Mouse (Mus musculus) ES-E14 (cell line): ENCODE measurements around the gene Rtp3. TPM values are rescaled to one million over a fixed set of nuclear protein-coding genes. Genes with fewer than 3 reads are reported as not detected.

Source experiments
- DNase-seq: peaks from one replicate; pipeline ENCODE4 v3.0.0-alpha.2; 2013; ENCODE audit warnings: low read depth, low spot score
- H3K27ac ChIP-seq: 2 replicates; pipeline ENCODE4 v1.5.1; 2012; ENCODE audit warnings: low read depth, mild to moderate bottlenecking, low read length, moderate library complexity, mixed read lengths; ENCODE audit not compliant: poor library complexity, insufficient read depth, severe bottlenecking
- H3K36me3 ChIP-seq: 2 replicates; pipeline ENCODE4 v1.6.1; 2012; ENCODE audit warnings: mild to moderate bottlenecking, low read length, moderate library complexity, mixed read lengths; ENCODE audit not compliant: control insufficient read depth, poor library complexity, insufficient read depth, severe bottlenecking
- H3K4me1 ChIP-seq, 2 experiments: fragments of 150-350 bp in 1 of 2; sonication (generic) in 1 of 2; 2 replicates each; pipeline ENCODE4 v1.6.1; 2012; ENCODE audit warnings: low read length in 2 of 2, mild to moderate bottlenecking in 1 of 2, mixed read lengths in 1 of 2; ENCODE audit not compliant: control insufficient read depth in 2 of 2, insufficient read depth in 2 of 2, poor library complexity in 1 of 2
- H3K4me3 ChIP-seq, 2 experiments: fragments of 150-350 bp in 1 of 2; sonication (generic) in 1 of 2; 2 replicates each; pipeline ENCODE4 v1.5.1; 2012; ENCODE audit warnings: low read length in 2 of 2, low read depth in 1 of 2, mild to moderate bottlenecking in 1 of 2, mixed read lengths in 1 of 2; ENCODE audit not compliant: insufficient read depth in 1 of 2, poor library complexity in 1 of 2, severe bottlenecking in 1 of 2
- H3K9ac ChIP-seq: 2 replicates; pipeline ENCODE4 v1.6.1; 2012; ENCODE audit warnings: low read depth, mild to moderate bottlenecking, low read length, mixed read lengths; ENCODE audit not compliant: poor library complexity, insufficient read depth, severe bottlenecking
- H3K9me3 ChIP-seq: fragments of 150-350 bp; sonication (generic); 2 replicates; pipeline ENCODE4 v1.6.1; 2012; ENCODE audit warnings: low read depth, mild to moderate bottlenecking, low read length; ENCODE audit not compliant: control insufficient read depth, insufficient read depth
- CHD2 ChIP-seq: IDR thresholded peaks from 2 replicates; pipeline ENCODE4 v1.6.1; 2014; ENCODE audit warnings: mild to moderate bottlenecking, low read depth, low read length, inconsistent platforms
- HCFC1 ChIP-seq: IDR thresholded peaks from 2 replicates; pipeline ENCODE4 v1.6.1; 2012; ENCODE audit warnings: low read length, inconsistent platforms, borderline replicate concordance; ENCODE audit not compliant: insufficient read depth
- MAFK ChIP-seq: IDR thresholded peaks from 2 replicates; pipeline ENCODE4 v1.6.1; 2014; ENCODE audit warnings: mild to moderate bottlenecking, low read depth, low read length, inconsistent platforms; ENCODE audit not compliant: insufficient read depth
- ZC3H11A ChIP-seq: IDR thresholded peaks from 2 replicates; pipeline ENCODE4 v1.6.1; 2012; ENCODE audit warnings: low read depth, mild to moderate bottlenecking, inconsistent platforms, low read length, borderline replicate concordance
- ZNF384 ChIP-seq: IDR thresholded peaks from 2 replicates; pipeline ENCODE4 v1.6.1; 2012; ENCODE audit warnings: low read depth, low read length, inconsistent platforms
- in situ Hi-C, 2 experiments: fragments of 600-800 bp; cut with MboI; formaldehyde crosslinking; loops; one replicate each; pipeline ENCODE4 v1.15.1; 2025; ENCODE audit warnings: low sequenced_read_pairs in 2 of 2, inconsistent platforms in 1 of 2; ENCODE audit not compliant: unreplicated experiment in 2 of 2
- total RNA-seq: library from RNA; depleted of rRNA; stranded (reverse); fragments of 300-350 nt; gene quantifications from 2 replicates; pipeline ENCODE4 v1.2.3, GENCODE M21; 2012

Rtp3 gene
- total RNA-seq, 1 experiment, result 0.62 TPM

DNA sequence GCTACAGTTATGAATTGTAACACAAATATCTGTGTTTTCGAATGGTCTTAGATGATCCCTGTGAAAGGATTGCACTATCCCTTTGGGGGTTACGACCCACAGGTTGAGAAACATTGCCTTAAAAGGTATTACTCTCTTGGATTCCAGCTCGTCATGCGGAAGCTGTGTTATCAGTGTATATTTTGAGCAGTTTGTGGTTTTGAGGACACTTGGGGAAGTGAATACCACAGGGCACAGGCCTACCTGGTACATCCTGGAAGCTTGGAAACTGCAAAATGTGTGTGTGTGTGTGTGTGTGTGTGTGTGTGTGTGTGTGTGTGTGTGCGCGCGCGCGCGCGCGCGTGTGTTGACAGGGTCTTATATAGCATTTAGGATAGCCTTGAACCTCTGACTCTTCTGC, 38.5 kb downstream of the Rtp3 start:
- in situ Hi-C loops, result no loop called here
- H3K27ac ChIP-seq, result peak overlapping the region; percentile 99
- peaks cover 20 to 21% of the 10 kb centered on the region in 2 experiments; a peak in 3 of 4 replicates for H3K4me1 ChIP-seq
- H3K36me3 ChIP-seq, result no peaks in the 10 kb centered on the region
- TF ChIP-seq HCFC1 (no peak), CHD2 (peak; percentile 50; the same call in 1 of the 2 replicates)
- no peaks in the 10 kb centered on the region for H3K9me3 ChIP-seq
- DNase-seq, result no peak
- H3K4me3 ChIP-seq, result peak overlapping the region; percentile 19 to 67
- H3K9ac ChIP-seq, result peak overlapping the region; percentile 83

DNA sequence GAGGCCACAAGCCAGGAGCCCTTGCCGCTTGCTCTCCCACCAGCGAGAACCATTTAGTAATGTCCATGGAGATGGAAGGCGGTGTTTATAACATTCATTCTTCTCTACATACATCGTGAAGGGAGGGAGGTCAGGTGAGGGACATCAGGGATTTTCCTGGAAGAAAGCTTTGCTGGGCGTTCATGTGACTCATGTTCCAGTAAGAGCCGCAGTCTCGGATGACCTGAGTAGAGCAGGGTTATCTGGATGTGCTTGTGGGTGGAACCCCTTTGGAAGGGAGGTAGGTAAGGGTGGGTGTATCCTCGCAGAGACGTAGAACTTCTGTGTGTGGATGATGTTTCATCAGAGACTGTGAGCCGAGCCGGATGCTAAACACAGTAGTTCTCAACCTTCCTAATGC, 39.0 kb downstream of the Rtp3 start, which contains the start of gene Lrrc2:
TSS of gene Lrrc2 (plus strand) at position 149 of the 400 bp plus-strand sequence.
- H3K9ac ChIP-seq, result peak within 1 kb of the TSS; percentile 83
- no peak for TF ChIP-seq CHD2
- no peak for TF ChIP-seq ZC3H11A
- no peak for TF ChIP-seq HCFC1
- no peaks in the 10 kb centered on the region for H3K9me3 ChIP-seq
- no peaks in the 10 kb centered on the region for H3K36me3 ChIP-seq
- no peak for DNase-seq
- in situ Hi-C loops, result no loop called here
- H3K4me1 ChIP-seq, result peaks cover 20 to 21% of the 10 kb centered on the region in 2 experiments; a peak in 3 of 4 replicates
- H3K4me3 ChIP-seq, result peak within 1 kb of the TSS; percentile 19 to 67
- peak within 1 kb of the TSS; percentile 99 for H3K27ac ChIP-seq

DNA sequence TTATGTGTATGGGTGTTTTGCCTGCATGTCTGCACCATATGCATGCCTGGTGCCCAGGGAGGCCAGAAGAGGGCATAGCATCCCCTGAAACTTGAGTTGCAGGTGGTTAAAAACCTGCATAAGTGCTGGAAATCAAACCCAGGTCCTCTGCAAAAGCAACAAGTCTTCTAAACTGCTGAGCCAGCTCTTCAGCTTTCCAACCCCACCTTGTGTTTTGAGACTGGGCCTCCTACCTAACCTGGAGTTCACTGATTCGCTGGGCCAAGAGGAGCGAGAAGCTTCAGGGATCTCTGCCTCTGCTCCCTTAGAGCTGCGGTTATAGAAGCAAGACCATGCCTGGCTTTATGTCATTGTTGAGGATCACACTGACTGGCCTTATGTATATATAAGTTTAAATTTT, 40.3 kb downstream of the Rtp3 start:
- peak overlapping the region; percentile 59; the same call in 1 of the 2 replicates for H3K27ac ChIP-seq
- no peak overlapping the region for H3K9ac ChIP-seq
- no peaks in the 10 kb centered on the region for H3K9me3 ChIP-seq
- TF ChIP-seq MAFK, result peak; percentile 79; the same call in 1 of the 2 replicates
- no peak for TF ChIP-seq CHD2
- TF ChIP-seq ZC3H11A, result no peak
- no peak for DNase-seq
- H3K36me3 ChIP-seq, result no peaks in the 10 kb centered on the region
- H3K4me1 ChIP-seq, result peaks cover 15 to 20% of the 10 kb centered on the region in 2 experiments; a peak in 3 of 4 replicates
- in situ Hi-C loops, result no loop called here
- no peak overlapping the region for H3K4me3 ChIP-seq

DNA sequence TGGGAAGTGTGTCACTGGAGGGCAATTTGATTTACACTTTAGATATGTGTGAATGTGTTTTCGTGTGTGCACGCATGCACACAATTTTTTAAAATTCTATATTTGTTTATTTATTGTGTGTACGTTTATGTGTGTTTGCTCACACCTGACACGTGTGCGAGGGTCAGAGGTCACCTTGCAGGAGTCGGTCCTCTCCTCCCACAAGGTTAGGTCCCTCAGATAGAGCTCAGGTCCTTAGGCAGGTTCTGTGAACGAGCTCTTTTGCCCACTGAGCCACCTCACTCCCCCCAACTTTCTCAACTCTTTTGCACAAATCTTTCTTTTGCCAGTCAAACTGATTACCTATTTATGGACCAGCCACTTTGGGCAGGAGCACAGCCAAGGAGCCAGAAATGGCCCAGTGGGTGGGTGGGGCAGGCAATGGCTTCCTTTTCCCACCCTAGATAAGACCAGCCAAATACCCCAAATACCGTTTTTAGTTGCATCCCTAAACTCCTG, 41.5 kb downstream of the Rtp3 start:
- TF ChIP-seq HCFC1 (no peak), MAFK (no peak), CHD2 (no peak), ZNF384 (no peak), ZC3H11A (no peak)
- Histone ChIP-seq H3K27ac (peak overlapping the region; percentile 100), H3K36me3 (peaks cover 3% of the 10 kb centered on the region; the same call in 1 of the 2 replicates), H3K9me3 (no peaks in the 10 kb centered on the region), H3K9ac (peak overlapping the region; percentile 64; the same call in 1 of the 2 replicates), H3K4me3 (no peak overlapping the region), H3K4me1 (peaks cover 8 to 12% of the 10 kb centered on the region in 2 experiments; a peak in 3 of 4 replicates)
- no peak for DNase-seq
- in situ Hi-C loops, result no loop called here

DNA sequence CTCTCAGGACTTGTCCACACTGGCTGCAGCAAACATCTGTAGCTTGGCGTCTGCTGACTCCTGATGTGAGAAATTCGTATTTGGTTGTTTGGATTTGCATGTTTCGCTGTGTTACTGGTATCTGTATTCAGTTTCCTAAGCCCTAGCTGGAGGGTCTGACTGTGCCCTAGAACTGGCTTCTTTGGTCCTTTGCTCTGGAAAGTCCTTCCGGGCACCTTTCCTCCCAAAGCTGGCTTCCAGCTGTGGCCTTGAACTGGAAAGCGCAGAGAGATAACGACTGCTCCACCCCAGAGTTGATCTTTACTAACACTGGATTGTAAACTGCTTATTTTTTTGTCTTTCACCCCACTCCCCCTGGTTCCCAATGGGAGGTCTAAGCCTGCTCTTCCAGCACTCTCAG, 42.5 kb downstream of the Rtp3 start:
- Histone ChIP-seq H3K4me1 (peaks cover 8 to 12% of the 10 kb centered on the region in 2 experiments; a peak in 3 of 4 replicates), H3K4me3 (peak overlapping the region; percentile 18 to 32), H3K9me3 (no peaks in the 10 kb centered on the region), H3K9ac (peak overlapping the region; percentile 36), H3K27ac (peak overlapping the region; percentile 100), H3K36me3 (peaks cover 12% of the 10 kb centered on the region)
- peak; percentile 83 for DNase-seq
- TF ChIP-seq ZNF384 (peak; percentile 78), ZC3H11A (no peak), CHD2 (no peak), MAFK (no peak), HCFC1 (no peak)
- in situ Hi-C loops, result no loop called here
